Mouse (Mus musculus) MEL-GATA-1-ER (cell line): Measurements from ENCODE around the gene Eef1akmt3.
A peak's percentile ranks its signal among the peaks of the same experiment; 100 is the strongest.
"Not testable (repeated sequence)": the region's sequence is repeated elsewhere in the genome, so short reads cannot be mapped to it uniquely, and the experiment has no call there.

Experiments used
- DNase-seq: peaks from one replicate; pipeline ENCODE4 v3.0.0-alpha.2; 2012; ENCODE audit warnings: low read depth; ENCODE audit errors: extremely low read depth

Gene Eef1akmt3

GRCm38 (mm10) chr10:127070190-127071121 is 29.1 kb upstream of the Eef1akmt3 start, which contains the start of gene Tspan31:
Gene Tspan31 (minus strand): TSS chr10:127070264.
- peak; percentile 98 for DNase-seq

- DNase-seq: no peak
Observed at GRCm38 (mm10) chr10:127069281-127070189, 28.2 kb upstream of the Eef1akmt3 start.

GRCm38 (mm10) chr10:127068360-127069038 is 27.2 kb upstream of the Eef1akmt3 start:
- no peak for DNase-seq

- no peak for DNase-seq
Observed at GRCm38 (mm10) chr10:127066519-127067018, 25.3 kb upstream of the Eef1akmt3 start.

GRCm38 (mm10) chr10:127065981-127066380 is 24.7 kb upstream of the Eef1akmt3 start:
- no peak for DNase-seq

GRCm38 (mm10) chr10:127063913-127064870 is 22.9 kb upstream of the Eef1akmt3 start:
- DNase-seq: no peak

- DNase-seq: peak; percentile 92
Observed at GRCm38 (mm10) chr10:127063239-127063872, 22.0 kb upstream of the Eef1akmt3 start, which contains the start of gene Cdk4. Gene Cdk4 (plus strand): TSS chr10:127063534.

GRCm38 (mm10) chr10:127062503-127062902 is 21.2 kb upstream of the Eef1akmt3 start:
- no peak for DNase-seq

- not testable (repeated sequence) for DNase-seq
Observed at GRCm38 (mm10) chr10:127062101-127062500, 20.8 kb upstream of the Eef1akmt3 start.

GRCm38 (mm10) chr10:127061513-127061912 is 20.2 kb upstream of the Eef1akmt3 start:
- DNase-seq: no peak

- DNase-seq: no peak
Observed at GRCm38 (mm10) chr10:127061085-127061484, 19.8 kb upstream of the Eef1akmt3 start.

GRCm38 (mm10) chr10:127059968-127060916 is 18.9 kb upstream of the Eef1akmt3 start, which contains the start of gene March9:
Gene March9 (minus strand): TSS chr10:127060184.
- no peak for DNase-seq

GRCm38 (mm10) chr10:127059174-127059967 is 18.1 kb upstream of the Eef1akmt3 start:
- DNase-seq: no peak

- DNase-seq: no peak
Observed at GRCm38 (mm10) chr10:127058708-127059107, 17.4 kb upstream of the Eef1akmt3 start.

- no peak for DNase-seq
Observed at GRCm38 (mm10) chr10:127058161-127058560, 16.8 kb upstream of the Eef1akmt3 start.

- no peak for DNase-seq
Observed at GRCm38 (mm10) chr10:127056490-127056889, 15.2 kb upstream of the Eef1akmt3 start.

- DNase-seq: no peak
Observed at GRCm38 (mm10) chr10:127055406-127055805, 14.1 kb upstream of the Eef1akmt3 start.
